Mouse (Mus musculus): Measurements from ENCODE around the gene Lpp.

DNA sequence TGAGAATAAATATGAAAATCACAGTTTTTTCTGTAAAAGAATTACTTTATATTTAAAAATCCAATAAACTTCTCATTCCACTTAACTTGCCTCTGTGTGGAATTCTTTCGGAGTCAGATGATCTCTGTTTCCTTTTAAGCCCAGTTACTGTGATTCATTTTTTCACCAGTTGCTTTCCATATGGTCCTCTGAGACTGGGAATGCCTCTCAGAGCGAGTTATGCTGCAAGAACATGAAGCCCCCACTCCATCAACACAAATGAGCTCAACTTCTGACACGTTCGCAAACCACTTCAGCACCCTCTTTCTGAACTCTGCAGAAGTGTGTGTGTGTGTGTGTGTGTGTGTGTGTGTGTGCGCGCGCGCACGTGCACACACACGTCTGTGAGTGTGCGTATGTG, 599.2 kb downstream of the Lpp start:
- TF ChIP-seq CTCF (IDR thresholded peaks at IDR 0.05; ENCODE audit: insufficient read depth, low read length), result no peak
- TF ChIP-seq POLR2A (IDR thresholded peaks at IDR 0.05; ENCODE audit: borderline replicate concordance, extremely low read depth, low read depth, low read length), result no peak

Measured in lung, adult 2 months (tissue).